Mouse (Mus musculus): Measurements from ENCODE around the gene Agl. TPM values are rescaled to one million over a fixed set of nuclear protein-coding genes. Genes with fewer than 3 reads are reported as not detected.
"Not testable (repeated sequence)": the region's sequence is repeated elsewhere in the genome, so short reads cannot be mapped to it uniquely, and the experiment has no call there.

Gene Agl
- polyA plus RNA-seq, 1 experiment from 2014 or later = 6.3 TPM

GRCm38 (mm10) chr3:116766963-116767362, 41.0 kb downstream of the Agl start:
- peaks cover 36% of the 10 kb centered on the region for H3K36me3 ChIP-seq (ENCODE audit: control insufficient read depth, insufficient read depth)
- H3K4me2 ChIP-seq (replicated peaks; ENCODE audit: low read depth); H3K27ac ChIP-seq (ENCODE audit: low read depth, low read length); H3K27me3 ChIP-seq (replicated peaks; ENCODE audit: control insufficient read depth, insufficient read depth, low read length); H3K9ac ChIP-seq (ENCODE audit: low read depth, low read length); H3K9me3 ChIP-seq (ENCODE audit: control insufficient read depth); H3K4me3 ChIP-seq (ENCODE audit: low read depth, low read length); ATAC-seq; H3K4me1 ChIP-seq (replicated peaks; ENCODE audit: control insufficient read depth, insufficient read depth, low read length): not testable (repeated sequence)
- 92% methylated on average over 7 of the region's 7 CpGs for WGBS
- TF ChIP-seq CTCF (IDR thresholded peaks at IDR 0.05; ENCODE audit: low read depth) = peak; percentile 52

- ATAC-seq = no peak
- H3K4me3 ChIP-seq (ENCODE audit: low read depth, low read length) = no peak overlapping the region
- no peaks in the 10 kb centered on the region for H3K27me3 ChIP-seq (replicated peaks; ENCODE audit: control insufficient read depth, insufficient read depth, low read length)
- TF ChIP-seq CTCF (IDR thresholded peaks at IDR 0.05; ENCODE audit: low read depth) = no peak
- H3K9me3 ChIP-seq (ENCODE audit: control insufficient read depth) = no peaks in the 10 kb centered on the region
- H3K4me1 ChIP-seq (replicated peaks; ENCODE audit: control insufficient read depth, insufficient read depth, low read length) = no peaks in the 10 kb centered on the region
- 86% methylated on average over 8 of the region's 8 CpGs for WGBS
- no peak overlapping the region for H3K9ac ChIP-seq (ENCODE audit: low read depth, low read length)
- H3K4me2 ChIP-seq (replicated peaks; ENCODE audit: low read depth) = no peak overlapping the region
- H3K36me3 ChIP-seq (ENCODE audit: control insufficient read depth, insufficient read depth) = peaks cover 21% of the 10 kb centered on the region
- H3K27ac ChIP-seq (ENCODE audit: low read depth, low read length) = no peak overlapping the region
These were observed 55.1 kb downstream of the Agl start for GRCm38 (mm10) chr3:116752818-116753217.

DNA sequence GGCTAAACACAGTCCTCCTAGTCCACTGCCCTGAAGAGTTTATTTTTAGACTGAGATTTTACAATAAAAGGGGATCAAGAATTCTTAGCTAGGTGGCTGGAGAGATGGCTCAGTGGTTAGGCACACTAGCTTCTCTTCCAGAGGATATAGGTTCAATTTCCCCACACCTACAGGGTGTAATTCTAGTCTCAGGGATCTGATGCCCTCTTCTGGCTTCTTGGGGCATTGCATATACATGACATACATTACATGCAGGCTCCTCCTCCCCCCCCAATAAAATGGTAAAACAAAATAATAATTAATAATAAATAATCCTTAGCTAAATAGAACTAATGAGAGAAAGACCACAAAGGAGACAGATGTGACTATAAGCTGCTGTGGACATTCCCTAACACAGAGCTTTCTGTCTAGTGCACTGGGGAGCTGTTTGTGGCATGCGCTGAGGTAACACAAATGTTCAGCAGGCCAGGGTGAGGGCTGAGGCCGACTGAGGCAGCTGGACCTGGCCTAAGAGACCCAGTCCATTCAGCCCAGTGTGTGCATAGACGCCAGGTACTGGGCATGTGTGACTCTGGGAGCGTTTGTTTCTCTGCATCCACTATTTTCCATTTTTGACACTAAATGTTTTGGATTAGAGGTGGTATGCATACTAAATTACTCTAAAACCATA, 56.6 kb downstream of the Agl start:
- no peaks in the 10 kb centered on the region for H3K9me3 ChIP-seq (ENCODE audit: control insufficient read depth)
- peak; percentile 78 for TF ChIP-seq CTCF (IDR thresholded peaks at IDR 0.05; ENCODE audit: low read depth)
- no peak overlapping the region for H3K27ac ChIP-seq (ENCODE audit: low read depth, low read length)
- no peak overlapping the region for H3K4me3 ChIP-seq (ENCODE audit: low read depth, low read length)
- ATAC-seq = 0 out of 2 replicates have a peak, but pooled peaks have one; percentile 59
- H3K9ac ChIP-seq (ENCODE audit: low read depth, low read length) = no peak overlapping the region
- no peak overlapping the region for H3K4me2 ChIP-seq (replicated peaks; ENCODE audit: low read depth)
- H3K36me3 ChIP-seq (ENCODE audit: control insufficient read depth, insufficient read depth) = peaks cover 10% of the 10 kb centered on the region
- 87% methylated on average over 4 of the region's 4 CpGs for WGBS
- H3K27me3 ChIP-seq (replicated peaks; ENCODE audit: control insufficient read depth, insufficient read depth, low read length) = no peaks in the 10 kb centered on the region
- no peaks in the 10 kb centered on the region for H3K4me1 ChIP-seq (replicated peaks; ENCODE audit: control insufficient read depth, insufficient read depth, low read length)

GRCm38 (mm10) chr3:116748391-116749170, 59.4 kb downstream of the Agl start:
- H3K4me2 ChIP-seq (replicated peaks; ENCODE audit: low read depth) = no peak overlapping the region
- peak; percentile 22; the same call in 1 of the 2 replicates for ATAC-seq
- no peaks in the 10 kb centered on the region for H3K27me3 ChIP-seq (replicated peaks; ENCODE audit: control insufficient read depth, insufficient read depth, low read length)
- no peaks in the 10 kb centered on the region for H3K9me3 ChIP-seq (ENCODE audit: control insufficient read depth)
- H3K36me3 ChIP-seq (ENCODE audit: control insufficient read depth, insufficient read depth) = peaks cover 19% of the 10 kb centered on the region
- H3K27ac ChIP-seq (ENCODE audit: low read depth, low read length) = no peak overlapping the region
- H3K4me3 ChIP-seq (ENCODE audit: low read depth, low read length) = no peak overlapping the region
- no peaks in the 10 kb centered on the region for H3K4me1 ChIP-seq (replicated peaks; ENCODE audit: control insufficient read depth, insufficient read depth, low read length)
- peak; percentile 73 for TF ChIP-seq CTCF (IDR thresholded peaks at IDR 0.05; ENCODE audit: low read depth)
- 59% methylated on average over 8 of the region's 8 CpGs for WGBS
- H3K9ac ChIP-seq (ENCODE audit: low read depth, low read length) = no peak overlapping the region

DNA sequence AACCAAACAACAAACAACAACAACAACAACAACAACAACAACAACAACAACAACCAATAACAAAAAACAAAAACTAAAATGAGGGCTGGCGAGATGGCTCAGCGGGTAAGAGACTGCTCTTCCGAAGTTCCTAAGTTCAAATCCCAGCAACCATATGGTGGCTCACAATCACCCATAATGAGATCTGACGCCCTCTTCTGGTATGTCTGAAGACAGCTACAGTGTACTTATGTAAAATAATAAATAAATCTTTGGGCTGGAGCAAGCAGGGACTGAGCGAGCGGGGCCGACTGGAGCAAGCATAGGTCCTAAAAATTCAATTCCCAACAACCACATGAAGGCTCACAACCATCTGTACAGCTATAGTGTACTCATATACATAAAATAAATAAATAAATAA, 60.3 kb downstream of the Agl start:
- TF ChIP-seq CTCF (IDR thresholded peaks at IDR 0.05; ENCODE audit: low read depth) = 0 out of 2 replicates have a peak, but pooled peaks have one; percentile 28
- not testable (repeated sequence) for H3K27ac ChIP-seq (ENCODE audit: low read depth, low read length)
- 89% methylated on average over 7 of the region's 7 CpGs for WGBS

GRCm38 (mm10) chr3:116740963-116741362, 67.0 kb downstream of the Agl start:
- Histone ChIP-seq H3K9ac (ENCODE audit: low read depth, low read length) (no peak overlapping the region), H3K27ac (ENCODE audit: low read depth, low read length) (no peak overlapping the region), H3K36me3 (ENCODE audit: control insufficient read depth, insufficient read depth) (peaks cover 15% of the 10 kb centered on the region; the same call in 1 of the 2 replicates), H3K9me3 (ENCODE audit: control insufficient read depth) (no peaks in the 10 kb centered on the region), H3K27me3 (replicated peaks; ENCODE audit: control insufficient read depth, insufficient read depth, low read length) (no peaks in the 10 kb centered on the region), H3K4me3 (ENCODE audit: low read depth, low read length) (no peak overlapping the region), H3K4me1 (replicated peaks; ENCODE audit: control insufficient read depth, insufficient read depth, low read length) (no peaks in the 10 kb centered on the region), H3K4me2 (replicated peaks; ENCODE audit: low read depth) (no peak overlapping the region)
- 79% methylated on average over 9 of the region's 9 CpGs for WGBS
- TF ChIP-seq CTCF (IDR thresholded peaks at IDR 0.05; ENCODE audit: low read depth) = no peak
- no peak for ATAC-seq

More for the DNA sequence above, 60.3 kb downstream of the Agl start:
- H3K36me3 ChIP-seq (ENCODE audit: control insufficient read depth, insufficient read depth) = peaks cover 21% of the 10 kb centered on the region
- not testable (repeated sequence) for ATAC-seq; H3K27me3 ChIP-seq (replicated peaks; ENCODE audit: control insufficient read depth, insufficient read depth, low read length); H3K9me3 ChIP-seq (ENCODE audit: control insufficient read depth); H3K4me3 ChIP-seq (ENCODE audit: low read depth, low read length); H3K9ac ChIP-seq (ENCODE audit: low read depth, low read length); H3K4me2 ChIP-seq (replicated peaks; ENCODE audit: low read depth); H3K4me1 ChIP-seq (replicated peaks; ENCODE audit: control insufficient read depth, insufficient read depth, low read length)
